Mouse (Mus musculus) liver, embryonic 11.5 days (tissue): Measurements from ENCODE around the gene Slc26a10. TPM values are rescaled to one million over a fixed set of nuclear protein-coding genes. Genes with fewer than 3 reads are reported as not detected.

Experiments used
- ATAC-seq: fragments of 200-750 bp; cut with Nextera tagmentation; replicated peaks from 2 replicates; pipeline ENCODE4 v1.8.0; 2017; ENCODE audit warnings: moderate number of reproducible peaks, mild to moderate bottlenecking, moderate TSS enrichment, moderate library complexity; ENCODE audit not compliant: low FRiP score
- DNase-seq: peaks from one replicate; pipeline ENCODE4 v3.0.0-alpha.2; 2017; ENCODE audit warnings: low spot score
- H3K27ac ChIP-seq: fragments of 300-500 bp; sonication (generic); 2 replicates; pipeline ENCODE4 v1.5.1; 2014; ENCODE audit warnings: mild to moderate bottlenecking, low read depth, low read length, control low read depth
- H3K27me3 ChIP-seq: fragments of 300-500 bp; sonication (generic); replicated peaks from 2 replicates; pipeline ENCODE4 v1.6.1; 2014; ENCODE audit warnings: low read length, mixed read lengths; ENCODE audit not compliant: control insufficient read depth, insufficient read depth
- H3K36me3 ChIP-seq: fragments of 300-500 bp; sonication (generic); 2 replicates; pipeline ENCODE4 v1.6.1; 2014; ENCODE audit warnings: mild to moderate bottlenecking, low read length, moderate library complexity, mixed read lengths; ENCODE audit not compliant: control insufficient read depth, insufficient read depth
- H3K4me1 ChIP-seq: fragments of 300-500 bp; sonication (generic); replicated peaks from 2 replicates; pipeline ENCODE4 v1.6.1; 2014; ENCODE audit warnings: low read length, mixed read lengths; ENCODE audit not compliant: control insufficient read depth, insufficient read depth
- H3K4me2 ChIP-seq: fragments of 300-500 bp; sonication (generic); 2 replicates; pipeline ENCODE4 v1.6.1; 2014; ENCODE audit warnings: mild to moderate bottlenecking, control low read depth, moderate library complexity
- H3K4me3 ChIP-seq: fragments of 300-500 bp; sonication (generic); 2 replicates; pipeline ENCODE4 v1.5.1; 2014; ENCODE audit warnings: low read depth, low read length, control low read depth
- H3K9ac ChIP-seq: fragments of 300-500 bp; sonication (generic); 2 replicates; pipeline ENCODE4 v1.6.1; 2014; ENCODE audit warnings: low read depth, low read length, control low read depth
- H3K9me3 ChIP-seq: fragments of 300-500 bp; sonication (generic); 2 replicates; pipeline ENCODE4 v1.6.1; 2016; ENCODE audit warnings: low read length, inconsistent platforms, mixed read lengths; ENCODE audit not compliant: control insufficient read depth
- WGBS: fragments of 180-500 bp; shearing (Covaris S2); extraction: QIAGEN DNeasy Blood & Tissue Kit; methylation state at CpG from one replicate; pipeline ENCODE4 v1.1.7; 2014; 5-methylcytosine and 5-hydroxymethylcytosine counted together
- polyA plus RNA-seq: library from polyadenylated mRNA; unstranded; fragments of >200 nt; fragmentation: Nextera tagmentation; extraction: Ambion mirVana; gene quantifications from 2 replicates; pipeline ENCODE4 v1.2.1, GENCODE M21; 2014

The Slc26a10 gene
- polyA plus RNA-seq, 1 experiment from 2014 or later = 5.2 TPM

- H3K27me3 ChIP-seq = no peaks in the 10 kb centered on the region
- peak overlapping the region; percentile 65 for H3K4me2 ChIP-seq
- H3K36me3 ChIP-seq = peaks cover 36% of the 10 kb centered on the region
- peak overlapping the region; percentile 37 for H3K4me3 ChIP-seq
- H3K9me3 ChIP-seq = no peaks in the 10 kb centered on the region
- H3K4me1 ChIP-seq = peaks cover 49% of the 10 kb centered on the region
- H3K27ac ChIP-seq = peak overlapping the region; percentile 100
- ATAC-seq (peak; percentile 93), DNase-seq (peak; percentile 66)
- WGBS = 38% methylated on average over 10 of the region's 10 CpGs
- H3K9ac ChIP-seq = peak overlapping the region; percentile 74
Observed at GRCm38 (mm10) chr10:127205373-127205772, 24.9 kb upstream of the Slc26a10 start.

- H3K9ac ChIP-seq = peak overlapping the region; percentile 74
- H3K27me3 ChIP-seq = no peaks in the 10 kb centered on the region
- WGBS = 55% methylated on average over 5 of the region's 5 CpGs
- peak overlapping the region; percentile 65 for H3K4me2 ChIP-seq
- no peaks in the 10 kb centered on the region for H3K9me3 ChIP-seq
- H3K27ac ChIP-seq = peak overlapping the region; percentile 100
- ATAC-seq (peak; percentile 5; the same call in 1 of the 2 replicates), DNase-seq (no peak)
- peak overlapping the region; percentile 37; the same call in 1 of the 2 replicates for H3K4me3 ChIP-seq
- H3K36me3 ChIP-seq = peaks cover 40% of the 10 kb centered on the region
- H3K4me1 ChIP-seq = peaks cover 41% of the 10 kb centered on the region
Observed at GRCm38 (mm10) chr10:127204589-127204988, 24.1 kb upstream of the Slc26a10 start.

GRCm38 (mm10) chr10:127203106-127203505 lies 22.7 kb upstream of the Slc26a10 start:
- peak overlapping the region; percentile 53 for H3K4me2 ChIP-seq
- no peaks in the 10 kb centered on the region for H3K9me3 ChIP-seq
- H3K36me3 ChIP-seq = peaks cover 44% of the 10 kb centered on the region
- 53% methylated on average over 3 of the region's 3 CpGs for WGBS
- peak overlapping the region; percentile 57 for H3K9ac ChIP-seq
- no peak for DNase-seq
- H3K4me3 ChIP-seq = peak overlapping the region; percentile 21; the same call in 1 of the 2 replicates
- peaks cover 37% of the 10 kb centered on the region for H3K4me1 ChIP-seq
- ATAC-seq = peak; percentile 77
- no peaks in the 10 kb centered on the region for H3K27me3 ChIP-seq
- H3K27ac ChIP-seq = peak overlapping the region; percentile 100

DNA sequence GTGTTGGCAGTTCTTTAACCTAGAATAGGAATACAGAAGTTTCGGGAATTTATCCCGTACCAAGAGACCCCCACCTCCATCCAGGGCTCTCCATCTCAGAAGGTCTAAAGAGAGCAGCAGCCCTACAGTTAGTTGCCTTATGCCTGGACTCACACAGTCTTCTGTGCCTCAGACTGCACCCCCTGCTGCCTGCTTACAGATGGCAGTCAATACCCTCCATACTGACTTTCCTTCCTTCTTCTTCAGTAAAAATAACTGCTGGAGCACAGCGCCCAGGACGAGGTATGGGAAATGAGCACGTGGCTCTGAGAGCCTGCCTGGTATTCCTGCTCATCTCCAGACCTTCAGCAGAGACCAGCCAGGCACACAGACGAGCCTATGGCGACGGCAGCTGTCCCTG lies 19.8 kb upstream of the Slc26a10 start:
- no peaks in the 10 kb centered on the region for H3K27me3 ChIP-seq
- peaks cover 31% of the 10 kb centered on the region for H3K4me1 ChIP-seq
- H3K4me3 ChIP-seq = no peak overlapping the region
- ATAC-seq (no peak), DNase-seq (no peak)
- WGBS = 79% methylated on average over 8 of the region's 8 CpGs
- no peak overlapping the region for H3K4me2 ChIP-seq
- no peak overlapping the region for H3K9ac ChIP-seq
- H3K27ac ChIP-seq = no peak overlapping the region
- peaks cover 36% of the 10 kb centered on the region for H3K36me3 ChIP-seq
- H3K9me3 ChIP-seq = no peaks in the 10 kb centered on the region

GRCm38 (mm10) chr10:127199474-127199873 lies 19.0 kb upstream of the Slc26a10 start:
- peaks cover 31% of the 10 kb centered on the region for H3K4me1 ChIP-seq
- 84% methylated on average over 11 of the region's 11 CpGs for WGBS
- no peak overlapping the region for H3K27ac ChIP-seq
- no peaks in the 10 kb centered on the region for H3K27me3 ChIP-seq
- peaks cover 31% of the 10 kb centered on the region for H3K36me3 ChIP-seq
- no peaks in the 10 kb centered on the region for H3K9me3 ChIP-seq
- DNase-seq = no peak
- no peak for ATAC-seq
- H3K9ac ChIP-seq = no peak overlapping the region
- no peak overlapping the region for H3K4me3 ChIP-seq
- H3K4me2 ChIP-seq = no peak overlapping the region

DNA sequence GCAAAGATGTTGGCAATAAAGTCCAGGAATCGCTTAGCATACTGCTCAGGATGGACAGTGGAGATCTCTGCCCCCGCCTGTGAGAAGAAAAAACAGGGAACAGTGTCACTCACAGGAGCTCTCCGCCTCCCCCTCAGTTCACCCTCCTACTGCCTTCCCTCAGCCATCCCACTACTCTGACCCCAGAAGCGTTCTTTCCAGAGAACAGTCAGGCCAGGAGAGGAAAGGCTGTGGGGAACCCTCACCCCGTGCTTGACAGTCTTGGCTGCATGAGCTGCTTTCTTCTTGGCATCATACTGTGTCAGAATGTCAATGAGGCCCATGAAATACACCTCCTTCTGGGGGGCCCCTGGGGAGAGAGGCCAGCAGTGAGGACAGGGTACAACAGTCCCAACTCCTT lies 18.6 kb upstream of the Slc26a10 start:
- Histone ChIP-seq H3K4me2 (no peak overlapping the region), H3K27ac (no peak overlapping the region), H3K27me3 (no peaks in the 10 kb centered on the region), H3K9ac (no peak overlapping the region), H3K9me3 (no peaks in the 10 kb centered on the region), H3K36me3 (peaks cover 28% of the 10 kb centered on the region), H3K4me3 (no peak overlapping the region), H3K4me1 (peaks cover 31% of the 10 kb centered on the region)
- no peak for DNase-seq
- WGBS = 75% methylated on average over 5 of the region's 5 CpGs
- ATAC-seq = no peak

GRCm38 (mm10) chr10:127198492-127198891 lies 18.0 kb upstream of the Slc26a10 start:
- WGBS = 62% methylated on average over 2 of the region's 2 CpGs
- no peak for ATAC-seq
- peaks cover 27% of the 10 kb centered on the region for H3K4me1 ChIP-seq
- no peak overlapping the region for H3K4me2 ChIP-seq
- no peaks in the 10 kb centered on the region for H3K27me3 ChIP-seq
- H3K9me3 ChIP-seq = no peaks in the 10 kb centered on the region
- H3K4me3 ChIP-seq = no peak overlapping the region
- no peak for DNase-seq
- H3K36me3 ChIP-seq = peaks cover 23% of the 10 kb centered on the region
- peak overlapping the region; percentile 28 for H3K27ac ChIP-seq
- no peak overlapping the region for H3K9ac ChIP-seq

- peaks cover 27% of the 10 kb centered on the region for H3K4me1 ChIP-seq
- WGBS = 86% methylated on average over 11 of the region's 11 CpGs
- H3K27me3 ChIP-seq = no peaks in the 10 kb centered on the region
- peaks cover 19% of the 10 kb centered on the region for H3K36me3 ChIP-seq
- H3K4me3 ChIP-seq = no peak overlapping the region
- no peak overlapping the region for H3K4me2 ChIP-seq
- no peak overlapping the region for H3K27ac ChIP-seq
- no peak for ATAC-seq
- H3K9me3 ChIP-seq = no peaks in the 10 kb centered on the region
- DNase-seq = no peak
- H3K9ac ChIP-seq = no peak overlapping the region
Observed at GRCm38 (mm10) chr10:127197505-127198110, 17.2 kb upstream of the Slc26a10 start.

GRCm38 (mm10) chr10:127197104-127197503 lies 16.7 kb upstream of the Slc26a10 start:
- 85% methylated on average over 8 of the region's 8 CpGs for WGBS
- H3K4me2 ChIP-seq = no peak overlapping the region
- H3K27ac ChIP-seq = no peak overlapping the region
- ATAC-seq (no peak), DNase-seq (no peak)
- H3K36me3 ChIP-seq = peaks cover 17% of the 10 kb centered on the region
- no peaks in the 10 kb centered on the region for H3K9me3 ChIP-seq
- H3K27me3 ChIP-seq = no peaks in the 10 kb centered on the region
- H3K4me1 ChIP-seq = peaks cover 31% of the 10 kb centered on the region
- no peak overlapping the region for H3K9ac ChIP-seq
- no peak overlapping the region for H3K4me3 ChIP-seq
